Mouse (Mus musculus): Measurements from ENCODE around the gene Dmrtc2.
A peak's percentile ranks its signal among the peaks of the same experiment; 100 is the strongest.
"Not testable (repeated sequence)": the region's sequence is repeated elsewhere in the genome, so short reads cannot be mapped to it uniquely, and the experiment has no call there.

Dmrtc2 gene

GRCm38 (mm10) chr7:24869532-24870165 lies at the start of gene Dmrtc2, which contains the start of gene Lypd4:
Dmrtc2 (plus strand) TSS chr7:24870057.
Lypd4 (minus strand) TSS chr7:24869941.
- DNase-seq (ENCODE audit: low spot score in 2 of 2), result no peak

GRCm38 (mm10) chr7:24824452-24824851 lies 45.4 kb upstream of the Dmrtc2 start:
- DNase-seq (ENCODE audit: low spot score in 2 of 2), result no peak

GRCm38 (mm10) chr7:24827181-24827580 lies 42.7 kb upstream of the Dmrtc2 start:
- DNase-seq (ENCODE audit: low spot score in 2 of 2), result no peak

GRCm38 (mm10) chr7:24838732-24839409 lies 31.0 kb upstream of the Dmrtc2 start:
- DNase-seq (ENCODE audit: low spot score in 2 of 2), result not testable (repeated sequence)

GRCm38 (mm10) chr7:24839410-24839808 lies 30.4 kb upstream of the Dmrtc2 start:
- no peak for DNase-seq (ENCODE audit: low spot score in 2 of 2)

GRCm38 (mm10) chr7:24840331-24840730 lies 29.5 kb upstream of the Dmrtc2 start:
- DNase-seq (ENCODE audit: low spot score in 2 of 2), result no peak

GRCm38 (mm10) chr7:24841009-24841408 lies 28.8 kb upstream of the Dmrtc2 start:
- DNase-seq (ENCODE audit: low spot score in 2 of 2), result no peak

GRCm38 (mm10) chr7:24844144-24844543 lies 25.7 kb upstream of the Dmrtc2 start:
- DNase-seq (ENCODE audit: low spot score in 2 of 2), result no peak

- no peak for DNase-seq (ENCODE audit: low spot score in 2 of 2)
These were observed 24.7 kb upstream of the Dmrtc2 start for GRCm38 (mm10) chr7:24845181-24845580.

- DNase-seq (ENCODE audit: low spot score in 2 of 2), result no peak
These were observed 24.1 kb upstream of the Dmrtc2 start for GRCm38 (mm10) chr7:24845713-24846112.

- not testable (repeated sequence) for DNase-seq (ENCODE audit: low spot score in 2 of 2)
These were observed 23.3 kb upstream of the Dmrtc2 start for GRCm38 (mm10) chr7:24846576-24846975.

GRCm38 (mm10) chr7:24850162-24850561 lies 19.7 kb upstream of the Dmrtc2 start:
- DNase-seq (ENCODE audit: low spot score in 2 of 2), result no peak

GRCm38 (mm10) chr7:24850899-24851303 lies 19.0 kb upstream of the Dmrtc2 start:
- DNase-seq (ENCODE audit: low spot score in 2 of 2), result peak in 1 of 2 experiments; percentile 8

GRCm38 (mm10) chr7:24851596-24852325 lies 18.1 kb upstream of the Dmrtc2 start:
- DNase-seq (ENCODE audit: low spot score in 2 of 2), result no peak

GRCm38 (mm10) chr7:24852557-24853232 lies 17.2 kb upstream of the Dmrtc2 start:
- DNase-seq (ENCODE audit: low spot score in 2 of 2), result no peak

- DNase-seq (ENCODE audit: low spot score in 2 of 2), result no peak
These were observed 16.7 kb upstream of the Dmrtc2 start for GRCm38 (mm10) chr7:24853233-24853563.

GRCm38 (mm10) chr7:24853695-24854094 lies 16.2 kb upstream of the Dmrtc2 start:
- no peak for DNase-seq (ENCODE audit: low spot score in 2 of 2)

GRCm38 (mm10) chr7:24856460-24857120 lies 13.3 kb upstream of the Dmrtc2 start:
- DNase-seq (ENCODE audit: low spot score in 2 of 2), result no peak

GRCm38 (mm10) chr7:24859234-24859633 lies 10.6 kb upstream of the Dmrtc2 start:
- DNase-seq (ENCODE audit: low spot score in 2 of 2), result no peak

- DNase-seq (ENCODE audit: low spot score in 2 of 2), result no peak
These were observed 7.9 kb upstream of the Dmrtc2 start, which contains the start of gene Gm9844 for GRCm38 (mm10) chr7:24861913-24862312. Gm9844 (plus strand) TSS chr7:24862213.

- no peak for DNase-seq (ENCODE audit: low spot score in 2 of 2)
These were observed 7.0 kb upstream of the Dmrtc2 start for GRCm38 (mm10) chr7:24862853-24863252.

- no peak for DNase-seq (ENCODE audit: low spot score in 2 of 2)
These were observed 5.7 kb upstream of the Dmrtc2 start for GRCm38 (mm10) chr7:24864156-24864555.

Data from heart, adult 9 months (tissue).